Mouse (Mus musculus) cerebellum, adult 2 months (tissue): Measurements from ENCODE around the gene Rgmb.

Experiments used
- CTCF ChIP-seq: fragments of 200-500 bp; IDR thresholded peaks from 2 replicates; pipeline ENCODE4 v1.5.1; 2011; ENCODE audit warnings: low read depth, mild to moderate bottlenecking, control low read depth, low read length, moderate library complexity, borderline replicate concordance; ENCODE audit not compliant: insufficient read depth
- POLR2A ChIP-seq: fragments of 200-500 bp; IDR thresholded peaks from 2 replicates; pipeline ENCODE4 v1.6.1; 2011; ENCODE audit warnings: low read length, control low read depth, borderline replicate concordance; ENCODE audit not compliant: insufficient read depth

DNA sequence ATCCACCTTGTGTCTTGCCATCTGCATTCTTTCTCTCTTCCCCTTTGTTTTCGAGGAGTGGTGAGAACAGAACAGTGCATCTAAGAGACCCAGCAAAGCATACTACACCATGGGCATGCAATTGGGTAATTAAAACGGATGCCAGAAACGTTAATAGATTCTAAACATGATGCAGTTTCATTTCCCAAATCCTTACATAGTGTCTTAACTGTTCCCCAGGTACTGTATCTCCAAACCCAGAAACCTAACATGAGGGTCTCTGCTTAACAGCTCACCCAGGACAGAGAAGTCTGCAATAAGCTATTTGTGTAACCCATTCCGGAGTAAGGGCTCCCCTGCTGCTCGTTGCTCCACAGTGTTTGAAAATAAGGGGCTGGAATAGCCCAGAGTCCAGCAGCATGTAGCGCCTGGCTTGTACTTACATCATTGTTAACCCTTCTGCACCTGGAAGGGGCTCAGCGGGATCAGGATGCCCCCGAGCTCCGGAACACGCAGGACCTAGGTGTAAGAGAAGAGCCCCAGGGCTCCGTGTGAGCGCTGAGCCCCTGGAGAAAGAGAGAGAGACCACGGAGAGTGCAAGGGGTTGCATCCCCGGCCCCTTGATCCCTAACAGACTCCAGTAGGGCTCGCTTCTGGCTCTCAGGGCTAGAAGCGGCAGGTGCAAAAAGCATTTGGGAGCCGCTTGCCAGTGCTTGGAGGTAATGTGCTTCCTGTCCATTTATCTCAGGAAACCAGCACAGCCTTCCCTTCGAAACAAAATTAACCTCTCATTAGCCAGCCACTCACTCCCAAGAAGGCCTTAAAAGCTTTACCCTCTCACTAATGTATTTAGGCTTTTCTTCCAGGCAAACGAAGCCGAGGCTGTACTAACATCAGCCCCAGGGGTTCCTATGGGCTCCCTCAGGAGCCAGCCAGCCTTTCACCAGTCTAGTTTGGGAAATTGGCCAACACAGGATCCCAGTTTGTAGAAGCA is 1.4 kb downstream of the Rgmb start:
- TF ChIP-seq POLR2A (no peak), CTCF (no peak)
